Mouse (Mus musculus) lung, postnatal 0 days (tissue): ENCODE results near the gene Ngp.

Experiments
- CTCF ChIP-seq: IDR thresholded peaks from 2 replicates; pipeline ENCODE4 v1.5.1; 2016; ENCODE audit warnings: antibody characterized with exemption, mild to moderate bottlenecking
- EP300 ChIP-seq: IDR thresholded peaks from 2 replicates; pipeline ENCODE4 v1.6.1; 2016; ENCODE audit warnings: antibody characterized with exemption, mild to moderate bottlenecking, control low read depth

DNA sequence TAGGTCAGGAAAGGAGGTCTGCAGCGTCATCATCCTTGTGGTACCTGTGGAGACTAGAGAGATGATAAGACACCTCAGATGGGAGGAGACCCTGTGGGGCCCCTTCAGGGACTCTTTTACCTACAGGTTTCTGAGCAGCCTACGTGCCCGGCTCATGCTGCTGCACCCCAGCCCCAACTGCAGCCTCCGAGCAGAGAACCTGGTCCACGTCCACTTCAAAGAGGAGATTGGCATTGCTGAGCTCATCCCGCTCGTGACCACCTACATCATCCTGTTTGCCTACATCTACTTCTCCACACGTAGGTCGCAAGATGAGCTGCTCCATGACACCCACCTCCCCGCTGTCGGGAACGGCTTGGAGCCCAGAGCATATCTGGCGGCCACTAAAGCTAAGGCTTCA, 45.7 kb upstream of the Ngp start:
- TF ChIP-seq CTCF, result no peak
- TF ChIP-seq EP300, result no peak
